Mouse (Mus musculus) kidney, postnatal 0 days (tissue): ENCODE measurements at regions not wholly inside any gene's neighbourhood (a gene's known extent, or its start where the extent isn't known, plus 50 kb on each side); places are given as distances from the start of the nearest gene placed in this dataset.

Source experiments
- ATAC-seq: fragments of 200-750 bp; cut with Nextera tagmentation; replicated peaks from 2 replicates; pipeline ENCODE4 v1.8.0; 2017; ENCODE audit warnings: low read depth, moderate number of reproducible peaks, moderate TSS enrichment, moderate library complexity; ENCODE audit not compliant: low FRiP score
- DNase-seq: peaks from one replicate; pipeline ENCODE4 v3.0.0-alpha.2; 2016; ENCODE audit warnings: low spot score
- H3K27ac ChIP-seq: fragments of 300-500 bp; sonication (generic); 2 replicates; pipeline ENCODE4 v1.5.1; 2014; ENCODE audit warnings: mild to moderate bottlenecking
- H3K27me3 ChIP-seq: fragments of 300-500 bp; sonication (generic); 2 replicates; pipeline ENCODE4 v1.6.1; 2014; ENCODE audit warnings: low read length, mixed read lengths; ENCODE audit not compliant: insufficient read depth
- H3K36me3 ChIP-seq: fragments of 300-500 bp; sonication (generic); 2 replicates; pipeline ENCODE4 v1.6.1; 2014; ENCODE audit warnings: low read length, mixed read lengths; ENCODE audit not compliant: insufficient read depth
- H3K4me1 ChIP-seq: fragments of 300-500 bp; sonication (generic); replicated peaks from 2 replicates; pipeline ENCODE4 v1.6.1; 2014; ENCODE audit warnings: antibody characterized with exemption, low read length, mixed read lengths; ENCODE audit not compliant: insufficient read depth
- H3K4me2 ChIP-seq: fragments of 300-500 bp; sonication (generic); 2 replicates; pipeline ENCODE4 v1.6.1; 2014; ENCODE audit warnings: mild to moderate bottlenecking, low read length, moderate library complexity, mixed read lengths
- H3K4me3 ChIP-seq: fragments of 300-500 bp; sonication (generic); replicated peaks from 2 replicates; pipeline ENCODE4 v1.5.1; 2014; ENCODE audit warnings: low read depth, low read length
- H3K9ac ChIP-seq: fragments of 300-500 bp; sonication (generic); 2 replicates; pipeline ENCODE4 v1.6.1; 2014; ENCODE audit warnings: low read depth, low read length
- H3K9me3 ChIP-seq: fragments of 300-500 bp; sonication (generic); replicated peaks from 2 replicates; pipeline ENCODE4 v1.6.1; 2016; ENCODE audit warnings: low read length, inconsistent platforms, mixed read lengths
- CTCF ChIP-seq: IDR thresholded peaks from 2 replicates; pipeline ENCODE4 v1.5.1; 2016; ENCODE audit warnings: antibody characterized with exemption, low read depth, mild to moderate bottlenecking, moderate library complexity
- WGBS: fragments of 180-500 bp; shearing (Covaris S2); extraction: QIAGEN DNeasy Blood & Tissue Kit; methylation state at CpG from one replicate; pipeline ENCODE4 v1.1.7; 2014; 5-methylcytosine and 5-hydroxymethylcytosine counted together

DNA sequence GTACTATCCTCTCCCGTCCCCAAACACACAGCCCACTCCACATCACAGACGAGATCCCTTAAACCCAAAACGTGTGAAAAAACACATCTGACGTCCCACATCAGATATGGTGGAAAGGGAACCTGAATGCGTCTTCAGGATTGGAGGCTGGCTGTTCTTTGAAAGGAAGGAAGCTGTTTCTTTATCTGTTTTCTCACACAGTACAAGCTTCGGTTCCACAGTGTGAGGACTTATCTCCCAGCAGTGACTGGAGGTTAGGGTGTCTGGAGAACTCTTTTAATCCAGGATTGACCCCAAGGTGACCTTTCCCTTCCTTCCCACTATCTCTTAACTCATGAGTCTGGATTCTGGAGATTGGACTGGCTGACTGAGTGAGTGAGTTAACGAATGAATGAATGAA is 225.8 kb upstream of the Klf3 start:
- TF ChIP-seq CTCF, result no peak
- Histone ChIP-seq H3K4me1 (0 out of 2 replicates have a peak, but pooled peaks cover 30% of the 10 kb centered on the region), H3K4me2 (no peak overlapping the region), H3K4me3 (no peak overlapping the region), H3K27me3 (no peaks in the 10 kb centered on the region), H3K9me3 (no peaks in the 10 kb centered on the region), H3K27ac (no peak overlapping the region), H3K36me3 (no peaks in the 10 kb centered on the region), H3K9ac (no peak overlapping the region)
- ATAC-seq (no peak), DNase-seq (no peak)
- WGBS, result 59% methylated on average over 7 of the region's 7 CpGs

DNA sequence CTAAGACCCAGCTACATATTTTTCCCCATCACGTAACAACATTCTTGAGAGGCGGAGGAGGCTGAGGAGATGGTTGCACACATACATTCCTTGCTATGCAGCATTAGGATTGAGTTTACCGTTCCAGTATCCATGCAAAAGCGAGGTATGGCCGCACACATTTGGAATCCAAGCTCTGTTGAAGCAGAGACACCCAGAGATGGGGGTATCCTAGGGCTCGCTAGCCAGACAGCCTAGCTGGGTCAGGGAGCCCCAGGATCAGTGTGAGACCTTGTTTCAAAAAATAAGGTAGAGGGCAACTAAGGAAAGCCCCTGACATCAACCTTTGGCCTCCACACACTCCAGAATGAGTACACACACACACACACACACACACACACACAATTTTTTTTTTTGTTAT is 224.7 kb upstream of the Klf3 start:
- peak overlapping the region; percentile 88; the same call in 1 of the 2 replicates for H3K27ac ChIP-seq
- no peak for DNase-seq
- ATAC-seq, result no peak
- no peak for TF ChIP-seq CTCF
- no peak overlapping the region for H3K4me2 ChIP-seq
- 66% methylated on average over 6 of the region's 6 CpGs for WGBS
- H3K4me1 ChIP-seq, result 0 out of 2 replicates have a peak, but pooled peaks cover 30% of the 10 kb centered on the region
- H3K4me3 ChIP-seq, result no peak overlapping the region
- H3K36me3 ChIP-seq, result no peaks in the 10 kb centered on the region
- no peak overlapping the region for H3K9ac ChIP-seq
- no peaks in the 10 kb centered on the region for H3K27me3 ChIP-seq
- no peaks in the 10 kb centered on the region for H3K9me3 ChIP-seq

DNA sequence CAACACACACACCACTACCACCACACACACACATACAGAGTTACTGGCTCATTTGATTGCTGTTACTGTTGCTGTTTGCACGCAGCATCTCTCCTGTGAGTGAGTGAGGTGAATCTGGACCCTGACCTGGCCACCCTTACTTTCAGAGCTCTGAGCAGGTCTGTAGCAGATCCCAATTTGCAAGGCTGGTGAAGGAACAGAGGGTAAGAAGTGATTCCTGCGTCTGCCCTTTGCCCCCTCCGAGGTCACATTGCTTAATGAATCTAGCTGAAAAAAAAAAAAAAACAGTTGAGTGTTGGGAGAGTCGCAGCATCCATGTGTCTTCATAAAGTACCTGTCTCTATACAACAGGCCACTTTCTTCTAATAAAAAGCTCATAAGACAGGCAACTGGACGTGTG is 224.1 kb upstream of the Klf3 start:
- no peak for DNase-seq
- peak; percentile 50 for ATAC-seq

DNA sequence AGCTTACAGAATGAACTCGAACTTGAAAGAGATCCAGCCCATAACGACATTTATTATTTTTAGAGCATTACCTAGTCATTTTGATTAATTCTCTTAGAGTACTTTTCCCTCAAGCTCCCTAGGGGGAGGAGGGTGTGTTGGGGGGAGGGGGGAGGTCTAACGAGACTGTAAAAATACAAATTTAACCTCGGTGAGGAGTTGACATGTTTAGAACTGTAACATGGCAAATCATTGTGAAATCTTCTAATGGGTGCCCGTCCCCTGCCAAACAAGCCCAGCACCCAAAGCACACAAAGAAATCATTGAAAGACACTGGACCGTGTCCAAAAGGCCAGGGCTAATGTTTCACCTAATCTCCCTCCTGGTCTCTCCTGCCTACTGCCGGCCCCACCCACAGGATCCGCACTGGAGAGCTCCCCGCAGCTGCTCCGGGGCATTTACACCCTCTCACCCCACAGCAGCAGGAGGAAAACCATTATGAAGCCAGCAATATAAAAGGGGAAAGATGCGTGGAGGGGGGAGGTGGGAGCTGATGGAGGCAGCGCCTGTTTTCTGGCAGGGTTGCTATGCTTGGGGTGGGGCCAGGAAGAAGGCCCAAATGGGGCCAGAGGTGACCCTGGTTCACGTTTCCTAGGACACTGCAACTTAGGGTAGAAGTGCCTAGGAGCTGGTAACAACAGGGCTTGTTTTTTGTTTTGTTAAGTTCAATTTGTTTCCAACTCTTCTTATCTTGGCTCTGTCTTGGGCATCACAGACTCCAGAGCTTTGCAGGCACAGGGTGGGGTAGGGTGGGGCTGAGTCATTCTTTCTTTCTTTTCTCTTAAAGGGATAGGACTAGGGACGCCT is 223.5 kb upstream of the Klf3 start:
- peak overlapping the region; percentile 38 for H3K4me2 ChIP-seq
- H3K27ac ChIP-seq, result peak overlapping the region; percentile 88
- H3K36me3 ChIP-seq, result no peaks in the 10 kb centered on the region
- peak; percentile 92 for ATAC-seq
- no peak overlapping the region for H3K4me3 ChIP-seq
- 0 out of 2 replicates have a peak, but pooled peaks have one; percentile 10 for TF ChIP-seq CTCF
- H3K9ac ChIP-seq, result 0 out of 2 replicates have a peak overlapping the region, but pooled peaks have one; percentile 24
- no peaks in the 10 kb centered on the region for H3K27me3 ChIP-seq
- peak; percentile 86 for DNase-seq
- H3K4me1 ChIP-seq, result 0 out of 2 replicates have a peak, but pooled peaks cover 30% of the 10 kb centered on the region
- no peaks in the 10 kb centered on the region for H3K9me3 ChIP-seq
- 4% methylated on average over 14 of the region's 14 CpGs for WGBS

More for the DNA sequence above, 224.1 kb upstream of the Klf3 start:
- TF ChIP-seq CTCF, result no peak
- H3K4me3 ChIP-seq, result no peak overlapping the region
- H3K27ac ChIP-seq, result peak overlapping the region; percentile 88
- no peaks in the 10 kb centered on the region for H3K27me3 ChIP-seq
- H3K4me2 ChIP-seq, result 0 out of 2 replicates have a peak overlapping the region, but pooled peaks have one; percentile 38
- H3K9me3 ChIP-seq, result no peaks in the 10 kb centered on the region
- no peaks in the 10 kb centered on the region for H3K36me3 ChIP-seq
- H3K9ac ChIP-seq, result no peak overlapping the region
- WGBS, result 14% methylated on average over 5 of the region's 5 CpGs
- H3K4me1 ChIP-seq, result 0 out of 2 replicates have a peak, but pooled peaks cover 30% of the 10 kb centered on the region

DNA sequence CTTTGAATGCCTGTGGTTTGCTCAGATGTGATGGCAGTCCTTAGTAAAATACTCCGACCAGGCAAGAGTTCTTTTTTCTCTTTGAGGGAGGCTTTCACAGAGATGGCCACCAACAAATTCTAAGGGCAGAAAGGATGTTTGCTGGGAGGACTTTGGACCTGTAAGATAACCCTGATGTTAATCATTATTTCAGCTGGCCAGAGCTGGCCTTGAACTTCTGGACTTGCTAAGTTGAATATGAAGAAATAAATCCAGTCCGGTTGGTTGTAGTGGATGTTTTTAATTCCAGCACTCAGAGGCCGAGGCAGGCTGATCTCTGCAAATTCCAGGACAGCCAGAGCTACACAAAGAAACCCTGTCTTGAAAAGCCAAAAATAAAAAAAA is 222.9 kb upstream of the Klf3 start:
- no peak for ATAC-seq
- TF ChIP-seq CTCF, result no peak
- Histone ChIP-seq H3K27ac (peak overlapping the region; percentile 88), H3K27me3 (no peaks in the 10 kb centered on the region), H3K36me3 (no peaks in the 10 kb centered on the region), H3K4me3 (no peak overlapping the region), H3K4me2 (no peak overlapping the region), H3K9me3 (no peaks in the 10 kb centered on the region), H3K4me1 (0 out of 2 replicates have a peak, but pooled peaks cover 30% of the 10 kb centered on the region), H3K9ac (no peak overlapping the region)
- DNase-seq, result no peak
- WGBS, result 53% methylated on average over 3 of the region's 3 CpGs

DNA sequence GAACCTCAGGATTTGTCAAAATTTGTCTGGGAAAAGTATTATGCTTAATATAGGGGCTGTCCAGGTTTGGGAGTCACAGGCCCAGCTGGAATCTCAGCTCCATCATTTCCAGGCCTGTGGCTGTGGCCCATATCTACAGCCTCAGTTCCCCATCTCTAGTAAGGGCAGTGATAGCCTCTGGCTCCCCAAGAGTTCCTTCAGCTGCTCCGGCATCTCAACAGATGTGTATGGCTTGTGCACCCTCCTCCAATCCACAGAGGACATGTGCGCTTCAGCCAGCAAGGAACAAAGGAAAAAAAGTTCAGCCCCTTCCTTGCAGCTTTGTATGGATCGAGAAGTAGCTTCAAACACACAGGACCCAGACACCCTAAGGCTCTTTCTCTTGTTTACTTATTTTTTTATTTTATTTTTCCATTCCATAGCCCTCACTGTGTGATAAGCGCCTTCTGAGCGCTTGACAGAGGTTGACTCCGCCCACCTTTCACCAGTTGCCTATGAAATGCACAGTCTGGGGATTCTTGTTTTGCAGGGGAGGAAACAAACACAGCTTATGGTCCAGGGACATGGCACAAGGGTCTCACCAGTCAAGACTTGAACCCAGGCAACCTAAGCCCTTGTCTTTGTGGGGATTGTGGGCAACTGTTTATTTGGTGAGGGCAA is 222.3 kb upstream of the Klf3 start:
- H3K9ac ChIP-seq, result no peak overlapping the region
- H3K27ac ChIP-seq, result peak overlapping the region; percentile 9; the same call in 1 of the 2 replicates
- DNase-seq (peak; percentile 56), ATAC-seq (no peak)
- 67% methylated on average over 6 of the region's 6 CpGs for WGBS
- H3K36me3 ChIP-seq, result no peaks in the 10 kb centered on the region
- H3K27me3 ChIP-seq, result no peaks in the 10 kb centered on the region
- no peak overlapping the region for H3K4me3 ChIP-seq
- no peak for TF ChIP-seq CTCF
- 0 out of 2 replicates have a peak, but pooled peaks cover 30% of the 10 kb centered on the region for H3K4me1 ChIP-seq
- H3K4me2 ChIP-seq, result no peak overlapping the region
- no peaks in the 10 kb centered on the region for H3K9me3 ChIP-seq
